Mouse (Mus musculus) left cerebral cortex, adult 8-10 months (tissue): ENCODE data around the gene Tnfaip8l3. TPM values are rescaled to one million over a fixed set of nuclear protein-coding genes. Genes with fewer than 3 reads are reported as not detected.

Experiments
- DNase-seq, 2 experiments: peaks; one replicate each; pipeline ENCODE4 v3.0.0; 2022; ENCODE audit warnings: low spot score in 2 of 2
- total RNA-seq, 4 experiments: library from RNA; stranded (reverse); gene quantifications; 2 replicates each; pipeline ENCODE4 v1.2.4; 2022

Tnfaip8l3 gene
- 1 to 10 TPM; 8.0 to 10.0 (median 8.2) TPM for total RNA-seq

GRCm38 (mm10) chr9:54068032-54068649 lies at the start of gene Tnfaip8l3:
Tnfaip8l3 (minus strand) TSS chr9:54068388.
- DNase-seq = peak in 1 of 2 experiments; percentile 21

- DNase-seq = no peak
Observed at GRCm38 (mm10) chr9:54112726-54113125, 44.5 kb upstream of the Tnfaip8l3 start.

GRCm38 (mm10) chr9:54098636-54099035 lies 30.4 kb upstream of the Tnfaip8l3 start:
- no peak for DNase-seq

GRCm38 (mm10) chr9:54097091-54097490 lies 28.9 kb upstream of the Tnfaip8l3 start:
- DNase-seq = no peak

- DNase-seq = no peak
Observed at GRCm38 (mm10) chr9:54084245-54084644, 16.1 kb upstream of the Tnfaip8l3 start.

GRCm38 (mm10) chr9:54077740-54078139 lies 9.6 kb upstream of the Tnfaip8l3 start:
- no peak for DNase-seq

- DNase-seq = no peak
Observed at GRCm38 (mm10) chr9:54074901-54075300, 6.7 kb upstream of the Tnfaip8l3 start.

GRCm38 (mm10) chr9:54073688-54074087 lies 5.5 kb upstream of the Tnfaip8l3 start:
- DNase-seq = no peak

GRCm38 (mm10) chr9:54071474-54072095 lies 3.4 kb upstream of the Tnfaip8l3 start:
- no peak for DNase-seq

GRCm38 (mm10) chr9:54069204-54069603 lies 1.0 kb upstream of the Tnfaip8l3 start:
- DNase-seq = no peak

GRCm38 (mm10) chr9:54068777-54069176 lies 589 bp upstream of the Tnfaip8l3 start:
- peak; percentile 14 to 40 for DNase-seq

- DNase-seq = no peak
Observed at GRCm38 (mm10) chr9:54067642-54068031, 551 bp downstream of the Tnfaip8l3 start.

GRCm38 (mm10) chr9:54064836-54065235 lies 3.4 kb downstream of the Tnfaip8l3 start:
- DNase-seq = no peak

- DNase-seq = no peak
Observed at GRCm38 (mm10) chr9:54063655-54064054, 4.5 kb downstream of the Tnfaip8l3 start.

- DNase-seq = no peak
Observed at GRCm38 (mm10) chr9:54061666-54062065, 6.5 kb downstream of the Tnfaip8l3 start.

GRCm38 (mm10) chr9:54051298-54052068 lies 16.7 kb downstream of the Tnfaip8l3 start:
- DNase-seq = no peak

- DNase-seq = no peak
Observed at GRCm38 (mm10) chr9:54048978-54049377, 19.2 kb downstream of the Tnfaip8l3 start.

- no peak for DNase-seq
Observed at GRCm38 (mm10) chr9:54043067-54043466, 25.1 kb downstream of the Tnfaip8l3 start.

- no peak for DNase-seq
Observed at GRCm38 (mm10) chr9:54037717-54038116, 30.5 kb downstream of the Tnfaip8l3 start.

- no peak for DNase-seq
Observed at GRCm38 (mm10) chr9:54034691-54035090, 33.5 kb downstream of the Tnfaip8l3 start.

- DNase-seq = no peak
Observed at GRCm38 (mm10) chr9:54022795-54023194, 45.4 kb downstream of the Tnfaip8l3 start.

GRCm38 (mm10) chr9:53994528-53994927 lies 73.7 kb downstream of the Tnfaip8l3 start:
- no peak for DNase-seq
